Mouse (Mus musculus): ENCODE data around the gene Rnf121. TPM values are rescaled to one million over a fixed set of nuclear protein-coding genes. Genes with fewer than 3 reads are reported as not detected.
A peak's percentile ranks its signal among the peaks of the same experiment; 100 is the strongest.

The Rnf121 gene
- polyA plus RNA-seq, 1 experiment from 2014 or later, result 28.9 TPM

DNA sequence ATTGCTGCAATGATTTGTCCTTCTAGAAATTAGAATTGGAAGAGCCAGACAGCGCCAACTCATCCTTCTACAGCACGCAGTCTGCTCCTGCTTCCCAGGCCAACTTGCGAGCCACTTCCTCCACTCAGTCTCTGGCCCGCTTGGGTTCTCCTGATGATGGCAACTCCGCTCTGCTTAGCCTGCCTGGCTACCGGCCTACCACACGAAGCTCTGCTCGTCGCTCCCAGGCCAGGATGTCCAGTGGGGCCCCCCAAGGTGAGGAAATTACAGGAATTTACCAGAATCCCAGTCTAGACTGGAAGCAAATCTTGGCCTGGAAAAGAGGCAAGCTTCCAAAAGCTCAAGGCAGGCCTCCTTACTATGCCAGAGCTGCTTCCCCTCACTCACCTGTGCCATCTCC, 53.4 kb downstream of the Rnf121 start:
- no peaks in the 10 kb centered on the region for H3K27me3 ChIP-seq (ENCODE audit: control insufficient read depth, insufficient read depth, low read length)
- peaks cover 45% of the 10 kb centered on the region for H3K36me3 ChIP-seq (replicated peaks; ENCODE audit: control insufficient read depth, insufficient read depth, low read depth, low read length)
- no peaks in the 10 kb centered on the region for H3K9me3 ChIP-seq (replicated peaks; ENCODE audit: control insufficient read depth, low read length)
- H3K4me2 ChIP-seq (ENCODE audit: low read depth, low read length), result no peak overlapping the region
- DNase-seq (ENCODE audit: low spot score) (no peak), ATAC-seq (replicated peaks; ENCODE audit: insufficient number of reproducible peaks, low FRiP score, low TSS enrichment, low read depth) (no peak)
- H3K4me1 ChIP-seq (ENCODE audit: control insufficient read depth, insufficient read depth, low read length), result no peaks in the 10 kb centered on the region
- no peak overlapping the region for H3K27ac ChIP-seq (replicated peaks; ENCODE audit: low read depth, low read length)
- H3K9ac ChIP-seq (replicated peaks; ENCODE audit: low read length), result no peak overlapping the region
- WGBS, result 90% methylated on average over 9 of the region's 9 CpGs
- H3K4me3 ChIP-seq (ENCODE audit: low read depth, low read length), result no peak overlapping the region

DNA sequence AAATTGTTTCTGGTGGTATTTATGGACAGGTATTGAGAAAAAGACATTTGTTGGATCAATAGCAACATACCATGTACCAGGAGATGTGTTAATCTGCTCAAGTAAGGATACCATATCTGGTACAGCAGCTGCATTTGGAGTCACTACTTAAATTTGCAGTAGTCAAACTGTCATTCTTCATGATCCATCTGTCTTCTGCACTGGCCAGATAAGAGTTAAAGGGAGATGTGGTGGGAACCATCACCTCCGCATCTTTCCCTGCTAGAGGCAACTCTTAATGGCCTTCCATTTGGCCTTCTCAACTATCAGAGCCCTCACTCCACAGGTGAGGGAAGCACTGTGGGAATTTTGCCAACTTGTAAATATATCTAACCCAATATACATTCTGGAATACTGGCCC, 58.7 kb downstream of the Rnf121 start:
- H3K4me2 ChIP-seq (ENCODE audit: low read depth, low read length), result no peak overlapping the region
- DNase-seq (ENCODE audit: low spot score) (no peak), ATAC-seq (replicated peaks; ENCODE audit: insufficient number of reproducible peaks, low FRiP score, low TSS enrichment, low read depth) (no peak)
- H3K36me3 ChIP-seq (replicated peaks; ENCODE audit: control insufficient read depth, insufficient read depth, low read depth, low read length), result peaks cover 19% of the 10 kb centered on the region
- H3K9ac ChIP-seq (replicated peaks; ENCODE audit: low read length), result no peak overlapping the region
- no peaks in the 10 kb centered on the region for H3K9me3 ChIP-seq (replicated peaks; ENCODE audit: control insufficient read depth, low read length)
- no peaks in the 10 kb centered on the region for H3K27me3 ChIP-seq (ENCODE audit: control insufficient read depth, insufficient read depth, low read length)
- no peak overlapping the region for H3K4me3 ChIP-seq (ENCODE audit: low read depth, low read length)
- H3K4me1 ChIP-seq (ENCODE audit: control insufficient read depth, insufficient read depth, low read length), result no peaks in the 10 kb centered on the region
- no peak overlapping the region for H3K27ac ChIP-seq (replicated peaks; ENCODE audit: low read depth, low read length)
- WGBS, result 96% methylated on average over 1 of the region's 1 CpGs

DNA sequence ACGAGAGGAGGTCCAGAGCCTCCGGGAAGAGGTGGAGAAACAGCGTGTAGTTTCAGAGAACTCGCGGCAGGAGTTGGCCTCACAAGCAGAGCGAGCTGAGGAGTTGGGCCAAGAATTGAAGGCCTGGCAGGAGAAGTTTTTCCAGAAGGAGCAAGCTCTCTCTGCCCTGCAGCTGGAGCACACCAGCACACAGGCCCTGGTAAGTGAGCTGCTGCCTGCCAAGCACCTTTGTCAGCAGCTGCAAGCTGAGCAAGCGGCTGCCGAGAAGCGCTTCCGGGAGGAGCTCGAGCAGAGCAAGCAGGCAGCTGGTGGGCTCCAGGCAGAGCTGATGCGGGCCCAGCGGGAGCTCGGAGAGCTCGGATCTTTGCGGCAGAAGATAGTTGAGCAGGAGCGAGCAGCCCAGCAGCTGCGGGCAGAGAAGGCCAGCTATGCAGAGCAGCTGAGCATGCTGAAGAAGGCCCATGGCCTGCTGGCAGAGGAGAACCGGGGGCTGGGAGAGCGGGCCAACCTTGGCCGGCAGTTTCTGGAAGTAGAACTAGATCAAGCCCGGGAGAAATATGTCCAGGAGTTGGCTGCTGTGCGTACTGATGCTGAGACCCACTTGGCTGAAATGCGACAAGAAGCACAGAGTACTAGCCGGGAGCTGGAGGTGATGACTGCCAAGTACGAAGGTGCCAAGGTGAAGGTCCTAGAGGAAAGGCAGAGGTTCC, 64.2 kb downstream of the Rnf121 start:
- H3K9ac ChIP-seq (replicated peaks; ENCODE audit: low read length), result no peak overlapping the region
- no peaks in the 10 kb centered on the region for H3K4me1 ChIP-seq (ENCODE audit: control insufficient read depth, insufficient read depth, low read length)
- 92% methylated on average over 26 of the region's 26 CpGs for WGBS
- no peaks in the 10 kb centered on the region for H3K27me3 ChIP-seq (ENCODE audit: control insufficient read depth, insufficient read depth, low read length)
- peaks cover 35% of the 10 kb centered on the region for H3K36me3 ChIP-seq (replicated peaks; ENCODE audit: control insufficient read depth, insufficient read depth, low read depth, low read length)
- ATAC-seq (replicated peaks; ENCODE audit: insufficient number of reproducible peaks, low FRiP score, low TSS enrichment, low read depth), result no peak
- no peak overlapping the region for H3K4me3 ChIP-seq (ENCODE audit: low read depth, low read length)
- no peaks in the 10 kb centered on the region for H3K9me3 ChIP-seq (replicated peaks; ENCODE audit: control insufficient read depth, low read length)
- no peak overlapping the region for H3K27ac ChIP-seq (replicated peaks; ENCODE audit: low read depth, low read length)
- no peak overlapping the region for H3K4me2 ChIP-seq (ENCODE audit: low read depth, low read length)
- no peak for DNase-seq (ENCODE audit: low spot score)

DNA sequence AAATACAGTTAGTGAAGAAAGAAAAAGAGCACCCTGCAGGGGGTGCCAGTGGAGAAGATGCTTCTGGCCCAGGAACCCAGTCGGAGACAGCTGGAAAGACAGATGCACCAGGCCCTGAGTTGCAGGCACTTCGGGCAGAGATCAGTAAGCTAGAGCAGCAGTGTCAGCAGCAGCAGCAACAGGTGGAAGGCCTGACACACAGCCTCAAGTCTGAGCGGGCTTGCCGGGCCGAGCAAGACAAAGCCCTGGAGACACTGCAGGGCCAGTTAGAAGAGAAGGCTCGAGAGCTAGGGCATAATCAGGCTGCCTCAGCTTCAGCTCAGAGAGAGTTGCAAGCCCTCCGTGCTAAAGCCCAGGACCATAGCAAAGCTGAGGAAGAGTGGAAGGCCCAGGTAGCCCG, 65.0 kb downstream of the Rnf121 start:
- H3K36me3 ChIP-seq (replicated peaks; ENCODE audit: control insufficient read depth, insufficient read depth, low read depth, low read length), result peaks cover 43% of the 10 kb centered on the region
- no peak overlapping the region for H3K9ac ChIP-seq (replicated peaks; ENCODE audit: low read length)
- no peak for DNase-seq (ENCODE audit: low spot score)
- ATAC-seq (replicated peaks; ENCODE audit: insufficient number of reproducible peaks, low FRiP score, low TSS enrichment, low read depth), result no peak
- 84% methylated on average over 8 of the region's 8 CpGs for WGBS
- H3K4me1 ChIP-seq (ENCODE audit: control insufficient read depth, insufficient read depth, low read length), result no peaks in the 10 kb centered on the region
- H3K9me3 ChIP-seq (replicated peaks; ENCODE audit: control insufficient read depth, low read length), result no peaks in the 10 kb centered on the region
- no peak overlapping the region for H3K4me2 ChIP-seq (ENCODE audit: low read depth, low read length)
- H3K27me3 ChIP-seq (ENCODE audit: control insufficient read depth, insufficient read depth, low read length), result no peaks in the 10 kb centered on the region
- no peak overlapping the region for H3K4me3 ChIP-seq (ENCODE audit: low read depth, low read length)
- no peak overlapping the region for H3K27ac ChIP-seq (replicated peaks; ENCODE audit: low read depth, low read length)

DNA sequence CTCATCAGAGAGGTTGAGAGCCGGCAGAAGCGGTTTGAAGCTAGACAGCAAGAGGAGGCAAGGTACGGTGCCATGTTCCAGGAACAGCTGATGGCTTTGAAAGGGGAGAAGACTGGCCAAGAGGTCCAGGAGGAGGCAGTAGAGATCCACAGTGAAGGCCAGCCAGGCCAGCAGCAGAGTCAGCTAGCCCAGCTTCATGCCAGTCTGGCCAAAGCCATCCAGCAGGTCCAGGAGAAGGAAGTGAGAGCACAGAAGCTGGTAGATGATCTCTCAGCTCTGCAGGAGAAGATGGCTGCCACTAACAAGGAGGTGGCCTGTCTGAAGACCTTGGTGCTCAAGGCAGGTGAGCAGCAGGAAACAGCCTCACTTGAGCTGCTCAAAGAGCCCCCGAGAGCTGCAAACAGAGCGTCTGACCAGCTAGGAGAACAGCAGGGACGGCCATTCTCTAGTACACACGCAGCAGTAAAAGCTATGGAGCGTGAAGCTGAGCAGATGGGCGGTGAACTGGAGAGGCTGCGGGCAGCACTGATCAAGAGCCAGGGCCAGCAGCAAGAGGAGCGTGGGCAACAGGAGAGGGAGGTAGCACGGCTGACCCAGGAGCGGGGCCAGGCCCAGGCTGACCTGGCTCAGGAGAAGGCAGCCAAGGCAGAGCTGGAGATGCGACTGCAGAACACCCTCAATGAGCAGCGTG, 65.7 kb downstream of the Rnf121 start:
- Histone ChIP-seq H3K27me3 (ENCODE audit: control insufficient read depth, insufficient read depth, low read length) (no peaks in the 10 kb centered on the region), H3K4me1 (ENCODE audit: control insufficient read depth, insufficient read depth, low read length) (no peaks in the 10 kb centered on the region), H3K36me3 (replicated peaks; ENCODE audit: control insufficient read depth, insufficient read depth, low read depth, low read length) (peaks cover 44% of the 10 kb centered on the region), H3K4me2 (ENCODE audit: low read depth, low read length) (no peak overlapping the region), H3K9me3 (replicated peaks; ENCODE audit: control insufficient read depth, low read length) (no peaks in the 10 kb centered on the region), H3K9ac (replicated peaks; ENCODE audit: low read length) (no peak overlapping the region), H3K4me3 (ENCODE audit: low read depth, low read length) (no peak overlapping the region), H3K27ac (replicated peaks; ENCODE audit: low read depth, low read length) (no peak overlapping the region)
- ATAC-seq (replicated peaks; ENCODE audit: insufficient number of reproducible peaks, low FRiP score, low TSS enrichment, low read depth) (no peak), DNase-seq (ENCODE audit: low spot score) (no peak)
- 95% methylated on average over 15 of the region's 15 CpGs for WGBS

DNA sequence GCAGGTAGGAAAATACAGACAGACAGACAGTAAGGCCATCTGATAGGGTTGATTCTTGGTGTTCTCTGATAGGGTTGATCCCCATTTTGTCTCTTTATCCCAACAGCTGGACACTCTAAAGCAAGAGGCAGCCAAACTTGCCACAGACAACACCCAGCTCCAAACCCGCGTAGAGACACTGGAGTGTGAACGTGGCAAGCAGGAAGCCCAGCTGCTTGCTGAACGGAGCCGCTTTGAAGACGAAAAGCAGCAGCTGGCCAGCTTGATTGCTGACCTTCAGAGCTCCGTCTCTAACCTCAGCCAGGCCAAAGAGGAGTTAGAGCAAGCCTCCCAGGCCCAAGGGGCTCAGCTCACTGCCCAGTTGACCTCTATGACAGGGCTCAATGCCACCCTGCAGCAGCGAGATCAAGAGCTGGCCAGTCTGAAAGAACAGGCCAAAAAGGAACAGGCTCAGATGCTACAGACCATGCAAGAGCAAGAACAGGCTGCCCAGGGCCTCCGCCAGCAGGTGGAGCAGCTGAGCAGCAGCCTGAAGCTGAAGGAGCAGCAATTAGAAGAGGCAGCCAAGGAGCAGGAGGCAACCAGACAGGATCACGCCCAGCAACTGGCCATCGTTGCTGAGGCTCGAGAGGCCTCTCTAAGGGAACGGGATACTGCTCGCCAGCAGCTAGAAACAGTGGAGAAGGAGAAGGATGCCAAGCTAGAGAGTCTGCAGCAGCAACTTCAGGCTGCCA, 66.9 kb downstream of the Rnf121 start:
- Histone ChIP-seq H3K4me3 (ENCODE audit: low read depth, low read length) (no peak overlapping the region), H3K36me3 (replicated peaks; ENCODE audit: control insufficient read depth, insufficient read depth, low read depth, low read length) (peaks cover 47% of the 10 kb centered on the region), H3K4me2 (ENCODE audit: low read depth, low read length) (no peak overlapping the region), H3K4me1 (ENCODE audit: control insufficient read depth, insufficient read depth, low read length) (no peaks in the 10 kb centered on the region), H3K9ac (replicated peaks; ENCODE audit: low read length) (no peak overlapping the region), H3K27me3 (ENCODE audit: control insufficient read depth, insufficient read depth, low read length) (no peaks in the 10 kb centered on the region), H3K9me3 (replicated peaks; ENCODE audit: control insufficient read depth, low read length) (no peaks in the 10 kb centered on the region), H3K27ac (replicated peaks; ENCODE audit: low read depth, low read length) (no peak overlapping the region)
- ATAC-seq (replicated peaks; ENCODE audit: insufficient number of reproducible peaks, low FRiP score, low TSS enrichment, low read depth) (no peak), DNase-seq (ENCODE audit: low spot score) (peak; percentile 73)
- 70% methylated on average over 14 of the region's 14 CpGs for WGBS

DNA sequence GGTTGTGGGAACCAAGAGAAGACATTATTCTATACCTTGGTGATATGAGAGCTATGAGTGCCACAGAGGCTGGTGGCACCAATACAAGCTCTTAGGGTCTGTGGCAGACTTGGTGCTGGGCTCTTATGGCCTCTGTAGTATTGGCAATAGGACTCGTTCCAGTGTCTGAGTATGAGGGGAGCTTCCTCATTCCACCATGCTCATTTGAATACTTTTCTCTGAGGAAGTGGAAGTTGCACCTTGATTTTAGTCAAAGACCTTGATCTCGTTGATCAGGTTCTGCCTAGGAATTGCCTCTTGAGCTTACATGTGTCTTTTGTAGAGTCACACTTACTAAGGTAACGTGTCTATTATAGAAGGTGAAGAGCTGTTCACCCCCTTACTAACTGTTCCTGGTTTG, 71.0 kb downstream of the Rnf121 start:
- ATAC-seq (replicated peaks; ENCODE audit: insufficient number of reproducible peaks, low FRiP score, low TSS enrichment, low read depth), result no peak

DNA sequence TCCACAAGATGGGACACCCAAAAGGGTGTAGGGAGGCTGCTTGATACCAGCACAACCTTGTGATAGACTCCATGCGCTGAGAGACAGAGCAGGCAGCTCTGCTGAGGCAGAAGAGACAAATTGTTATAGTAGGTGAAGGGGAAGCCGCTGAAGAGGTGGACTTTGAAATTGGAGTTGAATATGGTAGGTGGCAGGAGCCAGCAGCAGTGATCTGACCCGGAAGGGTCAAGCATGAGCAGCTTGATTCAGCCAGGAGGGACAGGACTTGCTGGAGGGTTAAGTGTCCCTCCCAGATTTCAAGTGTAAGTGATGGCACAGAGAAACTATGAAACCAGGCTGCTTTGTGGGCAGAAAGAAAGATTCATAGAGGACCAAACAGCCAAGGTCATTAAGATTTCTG, 80.2 kb downstream of the Rnf121 start:
- Histone ChIP-seq H3K9me3 (replicated peaks; ENCODE audit: control insufficient read depth, low read length) (no peaks in the 10 kb centered on the region), H3K27me3 (ENCODE audit: control insufficient read depth, insufficient read depth, low read length) (no peaks in the 10 kb centered on the region), H3K4me3 (ENCODE audit: low read depth, low read length) (no peak overlapping the region), H3K4me1 (ENCODE audit: control insufficient read depth, insufficient read depth, low read length) (no peaks in the 10 kb centered on the region), H3K27ac (replicated peaks; ENCODE audit: low read depth, low read length) (no peak overlapping the region), H3K36me3 (replicated peaks; ENCODE audit: control insufficient read depth, insufficient read depth, low read depth, low read length) (peaks cover 3% of the 10 kb centered on the region), H3K9ac (replicated peaks; ENCODE audit: low read length) (no peak overlapping the region), H3K4me2 (ENCODE audit: low read depth, low read length) (no peak overlapping the region)
- 89% methylated on average over 3 of the region's 3 CpGs for WGBS
- ATAC-seq (replicated peaks; ENCODE audit: insufficient number of reproducible peaks, low FRiP score, low TSS enrichment, low read depth) (no peak), DNase-seq (ENCODE audit: low spot score) (no peak)

More for the DNA sequence above, 71.0 kb downstream of the Rnf121 start:
- Histone ChIP-seq H3K9ac (replicated peaks; ENCODE audit: low read length) (no peak overlapping the region), H3K9me3 (replicated peaks; ENCODE audit: control insufficient read depth, low read length) (no peaks in the 10 kb centered on the region), H3K27ac (replicated peaks; ENCODE audit: low read depth, low read length) (no peak overlapping the region), H3K36me3 (replicated peaks; ENCODE audit: control insufficient read depth, insufficient read depth, low read depth, low read length) (peaks cover 23% of the 10 kb centered on the region), H3K4me1 (ENCODE audit: control insufficient read depth, insufficient read depth, low read length) (no peaks in the 10 kb centered on the region), H3K4me3 (ENCODE audit: low read depth, low read length) (no peak overlapping the region), H3K27me3 (ENCODE audit: control insufficient read depth, insufficient read depth, low read length) (no peaks in the 10 kb centered on the region), H3K4me2 (ENCODE audit: low read depth, low read length) (no peak overlapping the region)
- no peak for DNase-seq (ENCODE audit: low spot score)
- 92% methylated on average over 3 of the region's 3 CpGs for WGBS
